Mouse (Mus musculus): ENCODE data around the gene Ppfibp2. TPM values are rescaled to one million over a fixed set of nuclear protein-coding genes. Genes with fewer than 3 reads are reported as not detected.

Ppfibp2 gene
- total RNA-seq, 1 experiment, result 6.0 TPM

DNA sequence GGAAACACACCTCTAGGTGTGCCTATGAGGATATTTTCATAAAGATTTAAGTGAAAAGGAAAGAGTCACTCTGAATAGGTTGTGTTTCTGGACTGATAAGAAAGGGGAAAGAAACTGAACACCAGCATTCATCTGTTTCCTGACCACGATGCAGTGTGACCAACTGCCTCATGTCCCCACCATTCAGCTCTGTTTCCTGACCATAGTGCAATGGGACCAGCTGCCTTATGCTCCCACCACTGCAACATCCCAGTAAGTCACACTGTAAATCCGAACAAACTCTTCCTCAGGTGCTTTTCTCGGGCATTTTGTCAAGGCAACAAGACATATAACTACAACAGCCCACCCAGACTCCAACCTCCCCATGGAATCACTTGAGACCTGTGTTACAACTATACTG is 33.4 kb upstream of the Ppfibp2 start:
- Histone ChIP-seq H3K9ac (ENCODE audit: insufficient read depth, low read depth, low read length, poor library complexity, severe bottlenecking) (no peak overlapping the region), H3K9me3 (ENCODE audit: control insufficient read depth, insufficient read depth, low read depth, low read length) (no peaks in the 10 kb centered on the region), H3K4me3 (ENCODE audit: insufficient read depth in 1 of 2, low read depth in 1 of 2, low read length in 2 of 2, poor library complexity in 1 of 2, severe bottlenecking in 1 of 2) (no peak overlapping the region), H3K27ac (ENCODE audit: insufficient read depth, low read depth, low read length, poor library complexity, severe bottlenecking) (no peak overlapping the region), H3K4me1 (ENCODE audit: control insufficient read depth in 2 of 2, insufficient read depth in 2 of 2, low read length in 2 of 2, poor library complexity in 1 of 2) (no peaks in the 10 kb centered on the region), H3K36me3 (ENCODE audit: control insufficient read depth, insufficient read depth, low read length, poor library complexity, severe bottlenecking) (no peaks in the 10 kb centered on the region)
- in situ Hi-C loops (cut with MboI; ENCODE audit: low sequenced_read_pairs in 2 of 2, unreplicated experiment in 2 of 2), result loop anchor here in 1 of 2 experiments (25.0 kb wide), 1 partner anchor 349 kb away; the partner anchor contains the start of gene Rbmxl2
- TF ChIP-seq ZC3H11A (IDR thresholded peaks at IDR 0.05; ENCODE audit: borderline replicate concordance, low read depth, low read length), result no peak
- no peak for TF ChIP-seq ZNF384 (IDR thresholded peaks at IDR 0.05; ENCODE audit: low read depth, low read length)
- no peak for TF ChIP-seq HCFC1 (IDR thresholded peaks at IDR 0.05; ENCODE audit: borderline replicate concordance, insufficient read depth, low read length)
- TF ChIP-seq CHD2 (IDR thresholded peaks at IDR 0.05; ENCODE audit: low read depth, low read length), result no peak
- TF ChIP-seq MAFK (IDR thresholded peaks at IDR 0.05; ENCODE audit: insufficient read depth, low read depth, low read length), result no peak
- no peak for DNase-seq (ENCODE audit: low read depth, low spot score)

DNA sequence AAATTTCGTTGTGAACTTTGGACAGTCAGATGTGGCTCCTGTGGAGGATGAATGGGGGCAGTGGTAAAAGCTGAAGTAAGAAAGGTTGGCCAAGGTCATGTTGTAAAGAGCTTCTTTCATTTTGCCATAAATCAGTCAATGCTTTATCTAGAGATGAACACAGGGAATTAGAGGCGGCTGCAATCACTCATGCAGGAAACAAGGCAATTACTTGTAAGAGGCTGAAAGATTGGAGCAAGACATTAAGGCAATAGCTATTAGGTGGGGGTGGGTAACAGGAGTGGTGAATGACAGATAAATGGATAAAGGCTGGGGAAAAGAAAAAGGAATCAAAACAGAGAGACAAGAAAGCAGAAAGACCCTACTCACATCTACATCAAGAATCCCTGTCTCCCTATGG is 31.3 kb upstream of the Ppfibp2 start:
- H3K4me3 ChIP-seq (ENCODE audit: insufficient read depth in 1 of 2, low read depth in 1 of 2, low read length in 2 of 2, poor library complexity in 1 of 2, severe bottlenecking in 1 of 2), result no peak overlapping the region
- no peaks in the 10 kb centered on the region for H3K36me3 ChIP-seq (ENCODE audit: control insufficient read depth, insufficient read depth, low read length, poor library complexity, severe bottlenecking)
- H3K4me1 ChIP-seq (ENCODE audit: control insufficient read depth in 2 of 2, insufficient read depth in 2 of 2, low read length in 2 of 2, poor library complexity in 1 of 2), result no peaks in the 10 kb centered on the region
- no peaks in the 10 kb centered on the region for H3K9me3 ChIP-seq (ENCODE audit: control insufficient read depth, insufficient read depth, low read depth, low read length)
- no peak overlapping the region for H3K27ac ChIP-seq (ENCODE audit: insufficient read depth, low read depth, low read length, poor library complexity, severe bottlenecking)
- in situ Hi-C loops (cut with MboI; ENCODE audit: low sequenced_read_pairs in 2 of 2, unreplicated experiment in 2 of 2), result loop anchor here in 1 of 2 experiments (25.0 kb wide), 1 partner anchor 351 kb away; the partner anchor contains the start of gene Rbmxl2
- DNase-seq (ENCODE audit: low read depth, low spot score), result no peak
- no peak for TF ChIP-seq HCFC1 (IDR thresholded peaks at IDR 0.05; ENCODE audit: borderline replicate concordance, insufficient read depth, low read length)
- no peak for TF ChIP-seq ZC3H11A (IDR thresholded peaks at IDR 0.05; ENCODE audit: borderline replicate concordance, low read depth, low read length)
- no peak for TF ChIP-seq CHD2 (IDR thresholded peaks at IDR 0.05; ENCODE audit: low read depth, low read length)
- TF ChIP-seq ZNF384 (IDR thresholded peaks at IDR 0.05; ENCODE audit: low read depth, low read length), result no peak
- no peak for TF ChIP-seq MAFK (IDR thresholded peaks at IDR 0.05; ENCODE audit: insufficient read depth, low read depth, low read length)
- no peak overlapping the region for H3K9ac ChIP-seq (ENCODE audit: insufficient read depth, low read depth, low read length, poor library complexity, severe bottlenecking)

DNA sequence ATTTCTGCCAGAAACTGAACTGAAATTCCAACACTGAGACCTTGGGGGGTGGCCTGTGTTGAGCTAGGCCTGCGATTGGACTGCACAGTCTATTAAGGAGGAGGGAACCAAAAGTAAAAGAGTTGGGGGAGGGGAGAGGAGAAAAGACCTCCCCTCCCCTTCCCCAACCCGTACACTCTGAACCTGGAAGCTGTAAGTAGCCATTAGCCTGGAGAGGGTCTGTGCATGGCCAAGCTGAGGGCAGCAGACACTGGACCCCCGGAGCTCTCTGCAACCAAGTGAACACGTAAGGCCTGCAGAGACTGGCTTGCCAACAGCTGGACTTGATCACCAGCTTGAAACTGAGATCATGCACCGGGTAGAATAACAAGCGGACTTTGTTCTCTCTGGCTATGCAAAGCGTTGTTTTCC is 27.7 kb upstream of the Ppfibp2 start, which contains the start of gene Olfml1:
TSS of gene Olfml1 (plus strand) at position 186 of the 411 bp plus-strand sequence.
- in situ Hi-C loops (cut with MboI; ENCODE audit: low sequenced_read_pairs in 2 of 2, unreplicated experiment in 2 of 2), result loop anchor here in 1 of 2 experiments (25.0 kb wide), 1 partner anchor 355 kb away; the partner anchor contains the start of gene Rbmxl2
- Histone ChIP-seq H3K4me1 (ENCODE audit: control insufficient read depth in 2 of 2, insufficient read depth in 2 of 2, low read length in 2 of 2, poor library complexity in 1 of 2) (no peaks in the 10 kb centered on the region), H3K27ac (ENCODE audit: insufficient read depth, low read depth, low read length, poor library complexity, severe bottlenecking) (no peak within 1 kb of the TSS), H3K9me3 (ENCODE audit: control insufficient read depth, insufficient read depth, low read depth, low read length) (no peaks in the 10 kb centered on the region), H3K36me3 (ENCODE audit: control insufficient read depth, insufficient read depth, low read length, poor library complexity, severe bottlenecking) (no peaks in the 10 kb centered on the region), H3K4me3 (ENCODE audit: insufficient read depth in 1 of 2, low read depth in 1 of 2, low read length in 2 of 2, poor library complexity in 1 of 2, severe bottlenecking in 1 of 2) (no peak within 1 kb of the TSS), H3K9ac (ENCODE audit: insufficient read depth, low read depth, low read length, poor library complexity, severe bottlenecking) (no peak within 1 kb of the TSS)
- TF ChIP-seq ZC3H11A (IDR thresholded peaks at IDR 0.05; ENCODE audit: borderline replicate concordance, low read depth, low read length) (no peak), MAFK (IDR thresholded peaks at IDR 0.05; ENCODE audit: insufficient read depth, low read depth, low read length) (no peak), CHD2 (IDR thresholded peaks at IDR 0.05; ENCODE audit: low read depth, low read length) (no peak), HCFC1 (IDR thresholded peaks at IDR 0.05; ENCODE audit: borderline replicate concordance, insufficient read depth, low read length) (no peak), ZNF384 (IDR thresholded peaks at IDR 0.05; ENCODE audit: low read depth, low read length) (no peak)
- DNase-seq (ENCODE audit: low read depth, low spot score), result no peak

DNA sequence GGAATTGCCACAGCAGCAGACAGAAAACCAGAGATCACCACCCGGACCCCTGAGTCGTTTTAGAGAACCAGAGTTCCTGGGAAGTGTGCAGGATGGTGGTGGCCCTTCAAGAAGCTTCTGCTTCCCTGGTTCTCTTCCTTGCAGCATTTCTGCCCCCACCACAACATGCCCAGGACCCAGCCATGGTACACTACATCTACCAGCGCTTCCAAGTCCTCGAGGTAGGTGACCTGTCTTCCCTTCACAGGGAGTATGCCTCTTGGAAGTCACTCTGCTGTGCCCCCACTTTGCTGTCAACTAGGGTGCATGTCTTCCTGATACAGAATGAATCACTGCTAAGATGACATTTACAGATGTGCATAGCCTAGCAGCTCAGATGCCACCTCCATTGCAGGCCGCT is 27.3 kb upstream of the Ppfibp2 start:
- in situ Hi-C loops (cut with MboI; ENCODE audit: low sequenced_read_pairs in 2 of 2, unreplicated experiment in 2 of 2), result loop anchor here in 1 of 2 experiments (25.0 kb wide), 1 partner anchor 355 kb away; the partner anchor contains the start of gene Rbmxl2
- H3K4me3 ChIP-seq (ENCODE audit: insufficient read depth in 1 of 2, low read depth in 1 of 2, low read length in 2 of 2, poor library complexity in 1 of 2, severe bottlenecking in 1 of 2), result no peak overlapping the region
- no peaks in the 10 kb centered on the region for H3K36me3 ChIP-seq (ENCODE audit: control insufficient read depth, insufficient read depth, low read length, poor library complexity, severe bottlenecking)
- no peaks in the 10 kb centered on the region for H3K4me1 ChIP-seq (ENCODE audit: control insufficient read depth in 2 of 2, insufficient read depth in 2 of 2, low read length in 2 of 2, poor library complexity in 1 of 2)
- no peaks in the 10 kb centered on the region for H3K9me3 ChIP-seq (ENCODE audit: control insufficient read depth, insufficient read depth, low read depth, low read length)
- H3K27ac ChIP-seq (ENCODE audit: insufficient read depth, low read depth, low read length, poor library complexity, severe bottlenecking), result no peak overlapping the region
- DNase-seq (ENCODE audit: low read depth, low spot score), result no peak
- no peak overlapping the region for H3K9ac ChIP-seq (ENCODE audit: insufficient read depth, low read depth, low read length, poor library complexity, severe bottlenecking)
- no peak for TF ChIP-seq ZNF384 (IDR thresholded peaks at IDR 0.05; ENCODE audit: low read depth, low read length)
- no peak for TF ChIP-seq HCFC1 (IDR thresholded peaks at IDR 0.05; ENCODE audit: borderline replicate concordance, insufficient read depth, low read length)
- TF ChIP-seq ZC3H11A (IDR thresholded peaks at IDR 0.05; ENCODE audit: borderline replicate concordance, low read depth, low read length), result no peak
- no peak for TF ChIP-seq CHD2 (IDR thresholded peaks at IDR 0.05; ENCODE audit: low read depth, low read length)
- no peak for TF ChIP-seq MAFK (IDR thresholded peaks at IDR 0.05; ENCODE audit: insufficient read depth, low read depth, low read length)

Measured in ES-E14 (cell line).